ENCODE assay signal across 7 mouse cellular contexts in the genomic region with DNA sequence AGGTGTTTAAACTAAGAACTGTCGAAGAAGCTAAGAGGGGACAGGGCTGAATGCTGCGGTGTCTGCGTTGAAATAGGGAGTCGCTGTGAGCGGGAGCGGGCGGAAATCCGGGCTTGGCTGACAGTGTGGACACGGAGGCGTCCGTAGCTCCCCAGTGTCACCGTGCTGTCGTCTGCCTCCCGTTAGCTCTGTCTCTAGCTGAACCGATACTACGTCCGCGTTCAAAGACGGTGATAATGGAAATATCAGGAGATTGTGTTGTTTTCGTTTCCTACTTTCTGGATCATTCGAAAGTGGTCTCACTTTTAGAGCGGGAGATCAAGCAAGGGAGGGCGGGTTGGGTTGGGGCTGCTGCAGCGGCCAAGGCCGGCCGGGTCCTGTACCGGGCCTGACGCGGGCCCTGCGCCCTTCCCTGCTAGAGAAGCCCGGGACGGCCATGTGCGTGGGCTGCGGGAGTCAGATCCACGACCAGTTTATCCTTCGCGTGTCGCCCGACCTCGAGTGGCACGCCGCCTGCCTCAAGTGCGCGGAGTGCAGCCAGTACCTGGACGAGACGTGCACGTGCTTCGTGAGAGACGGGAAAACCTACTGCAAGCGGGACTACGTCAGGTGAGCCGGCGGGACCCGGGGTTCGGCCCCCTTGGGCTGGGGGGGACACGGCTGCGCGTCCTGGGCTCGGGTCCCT. TPM values are rescaled to one million over a fixed set of nuclear protein-coding genes. Genes with fewer than 3 reads are reported as not detected.
DNase-seq lines count a peak whose midpoint lies in the region; ATAC-seq and TF ChIP-seq lines count a peak whose summit lies in the region.

No protein-coding gene starts in this region.

- H3K4me3 ChIP-seq in thymus, adult 2 months (ENCODE audit: control insufficient read depth, insufficient read depth, low read length): peak overlapping the region; percentile 10
- H3K4me3 ChIP-seq in heart, embryonic 13.5 days: peak overlapping the region; percentile 53
- H3K4me3 ChIP-seq in kidney, embryonic 16.5 days (ENCODE audit: low read length): peak overlapping the region; percentile 19
- peak overlapping the region; percentile 36 for H3K4me3 ChIP-seq in midbrain, embryonic 14.5 days (replicated peaks; ENCODE audit: low read depth, low read length)

- peak; percentile 16 for DNase-seq in thymus, adult 2 months
- DNase-seq in thymus, postnatal 25 days: no peak
- peak; percentile 57 for DNase-seq in embryo, embryonic 10.5 days (ENCODE audit: low spot score)
- peak; percentile 60 for DNase-seq in midbrain, embryonic 14.5 days
- no peak for DNase-seq in MN1 (ENCODE audit: low spot score)

- H3K4me1 ChIP-seq in thymus, adult 2 months (replicated peaks; ENCODE audit: control insufficient read depth, insufficient read depth, low read length): peaks cover 21% of the 10 kb centered on the region
- H3K4me1 ChIP-seq in heart, embryonic 13.5 days: peaks cover 60% of the 10 kb centered on the region
- H3K4me1 ChIP-seq in kidney, embryonic 16.5 days (ENCODE audit: insufficient read depth, low read length): peaks cover 42% of the 10 kb centered on the region
- H3K4me1 ChIP-seq in midbrain, embryonic 14.5 days (ENCODE audit: control insufficient read depth, insufficient read depth, low read length): peaks cover 13% of the 10 kb centered on the region

- H3K9me3 ChIP-seq in heart, embryonic 13.5 days: no peaks in the 10 kb centered on the region
- H3K9me3 ChIP-seq in kidney, embryonic 16.5 days (ENCODE audit: low read length): no peaks in the 10 kb centered on the region
- no peaks in the 10 kb centered on the region for H3K9me3 ChIP-seq in midbrain, embryonic 14.5 days (ENCODE audit: control insufficient read depth, low read length)

- no peak overlapping the region for H3K27ac ChIP-seq in thymus, adult 2 months (ENCODE audit: control insufficient read depth, insufficient read depth, low read length)
- no peak overlapping the region for H3K27ac ChIP-seq in heart, embryonic 13.5 days (replicated peaks)
- H3K27ac ChIP-seq in kidney, embryonic 16.5 days (ENCODE audit: low read length): no peak overlapping the region
- no peak overlapping the region for H3K27ac ChIP-seq in midbrain, embryonic 14.5 days (replicated peaks; ENCODE audit: low read depth, low read length)

- 5% methylated on average over 59 of the region's 59 CpGs for WGBS in thymus, adult 2 months
- WGBS in heart, embryonic 13.5 days: under 1% methylated on average over 59 of the region's 59 CpGs
- WGBS in kidney, embryonic 16.5 days: under 1% methylated on average over 56 of the region's 59 CpGs
- WGBS in midbrain, embryonic 14.5 days: under 1% methylated on average over 59 of the region's 59 CpGs

- H3K4me2 ChIP-seq in heart, embryonic 13.5 days: peak overlapping the region; percentile 71
- peak overlapping the region; percentile 62 for H3K4me2 ChIP-seq in kidney, embryonic 16.5 days (replicated peaks; ENCODE audit: low read depth, low read length)
- peak overlapping the region; percentile 59 for H3K4me2 ChIP-seq in midbrain, embryonic 14.5 days (ENCODE audit: low read length)

- H3K36me3 ChIP-seq in thymus, adult 2 months (ENCODE audit: control insufficient read depth, insufficient read depth, low read length): no peaks in the 10 kb centered on the region
- H3K36me3 ChIP-seq in heart, embryonic 13.5 days: no peaks in the 10 kb centered on the region
- H3K36me3 ChIP-seq in kidney, embryonic 16.5 days (ENCODE audit: insufficient read depth, low read length): no peaks in the 10 kb centered on the region
- H3K36me3 ChIP-seq in midbrain, embryonic 14.5 days (ENCODE audit: control insufficient read depth, insufficient read depth, low read length): no peaks in the 10 kb centered on the region

- TF ChIP-seq CTCF in thymus, adult 2 months (IDR thresholded peaks at IDR 0.05; ENCODE audit: borderline replicate concordance, control insufficient read depth, extremely low read depth, insufficient read depth, low read length, poor library complexity): no peak

- no peak for TF ChIP-seq POLR2A in thymus, adult 2 months (IDR thresholded peaks at IDR 0.05; ENCODE audit: control insufficient read depth, extremely low read depth, insufficient read depth, low read length, poor library complexity)

- no peak for ATAC-seq in heart, embryonic 13.5 days (ENCODE audit: extremely low read depth, insufficient number of reproducible peaks, low FRiP score, low TSS enrichment)
- ATAC-seq in kidney, embryonic 16.5 days (ENCODE audit: low FRiP score, low TSS enrichment): no peak
- ATAC-seq in midbrain, embryonic 14.5 days (ENCODE audit: low FRiP score, low TSS enrichment): no peak

- H3K27me3 ChIP-seq in thymus, adult 2 months (ENCODE audit: control insufficient read depth, insufficient read depth, low read length): peaks cover 61% of the 10 kb centered on the region
- peaks cover 99% of the 10 kb centered on the region for H3K27me3 ChIP-seq in heart, embryonic 13.5 days (replicated peaks)
- peaks cover 95% of the 10 kb centered on the region for H3K27me3 ChIP-seq in kidney, embryonic 16.5 days (ENCODE audit: insufficient read depth, low read length)
- peaks cover 93% of the 10 kb centered on the region for H3K27me3 ChIP-seq in midbrain, embryonic 14.5 days (ENCODE audit: control insufficient read depth, insufficient read depth, low read length)

- H3K9ac ChIP-seq in heart, embryonic 13.5 days: peak overlapping the region; percentile 41; the same call in 1 of the 2 replicates
- H3K9ac ChIP-seq in kidney, embryonic 16.5 days (replicated peaks; ENCODE audit: low read length): no peak overlapping the region
- H3K9ac ChIP-seq in midbrain, embryonic 14.5 days (replicated peaks; ENCODE audit: low read length): 0 out of 2 replicates have a peak overlapping the region, but pooled peaks have one; percentile 9

RNA-seq across cellular contexts. Expression of gene Isl2, which starts 3.4 kb away (rescaled TPM):
- 3.8 and 4.5 TPM in 2 replicates for polyA plus RNA-seq in thymus, adult 2 months (2012; rRNA removed)
- 0.17 and 0.74 TPM in 2 replicates for polyA plus RNA-seq in heart, embryonic 13.5 days (2015; fragmentation: Nextera tagmentation; extraction: Ambion mirVana)
- polyA plus RNA-seq in kidney, embryonic 16.5 days (2015; fragmentation: Nextera tagmentation; extraction: Ambion mirVana): not detected in 2 replicates
- 3.6 and 4.2 TPM in 2 replicates for polyA plus RNA-seq in midbrain, embryonic 14.5 days (2014; fragmentation: Nextera tagmentation; extraction: Ambion mirVana)

RNA-seq across cellular contexts. Expression of gene Etfa, which starts 29.8 kb away (rescaled TPM):
- polyA plus RNA-seq in thymus, adult 2 months (2012; rRNA removed): 41.9 and 45.3 TPM in 2 replicates
- 286 and 325 TPM in 2 replicates for polyA plus RNA-seq in heart, embryonic 13.5 days (2015; fragmentation: Nextera tagmentation; extraction: Ambion mirVana)
- 226 and 242 TPM in 2 replicates for polyA plus RNA-seq in kidney, embryonic 16.5 days (2015; fragmentation: Nextera tagmentation; extraction: Ambion mirVana)
- polyA plus RNA-seq in midbrain, embryonic 14.5 days (2014; fragmentation: Nextera tagmentation; extraction: Ambion mirVana): 75.6 and 94.1 TPM in 2 replicates

Comparison
In these comparisons a context has a peak if more than half of its experiments do, and no peak if none do; other contexts are left out.
1. DNase-seq: peak in thymus, adult 2 months (single experiment), embryo, embryonic 10.5 days (single experiment) and midbrain, embryonic 14.5 days (single experiment); none in thymus, postnatal 25 days (single experiment) and MN1 (single experiment).
2. Peak in every context shown above with its lines, with median percentiles within 50 percentile points of each other: H3K4me3 ChIP-seq and H3K4me2 ChIP-seq.